Mouse (Mus musculus) ES-Bruce4 (cell line): ENCODE results near the gene Ccn1. TPM values are rescaled to one million over a fixed set of nuclear protein-coding genes. Genes with fewer than 3 reads are reported as not detected.

Experiments
- H3K27ac ChIP-seq: 2 replicates; pipeline ENCODE4 v1.5.1; 2012; ENCODE audit warnings: low read length, inconsistent platforms; ENCODE audit not compliant: insufficient read depth
- H3K27me3 ChIP-seq: 2 replicates; pipeline ENCODE4 v1.6.1; 2012; ENCODE audit warnings: mild to moderate bottlenecking, low read length, inconsistent platforms; ENCODE audit not compliant: control insufficient read depth, poor library complexity, insufficient read depth, severe bottlenecking
- H3K36me3 ChIP-seq: 2 replicates; pipeline ENCODE4 v1.6.1; 2012; ENCODE audit warnings: inconsistent platforms, mild to moderate bottlenecking, low read length, moderate library complexity; ENCODE audit not compliant: control insufficient read depth, poor library complexity, insufficient read depth, severe bottlenecking
- H3K4me1 ChIP-seq: one replicate; pipeline ENCODE4 v1.8.1; 2011; ENCODE audit warnings: low read length; ENCODE audit not compliant: control insufficient read depth, insufficient read depth
- H3K4me3 ChIP-seq: 2 replicates; pipeline ENCODE4 v1.5.1; 2011; ENCODE audit warnings: low read depth, mild to moderate bottlenecking, low read length
- H3K9ac ChIP-seq: 2 replicates; pipeline ENCODE4 v1.6.1; 2012; ENCODE audit warnings: low read depth, mild to moderate bottlenecking, inconsistent platforms; ENCODE audit not compliant: poor library complexity, severe bottlenecking
- H3K9me3 ChIP-seq: replicated peaks from 2 replicates; pipeline ENCODE4 v1.6.1; 2012; ENCODE audit warnings: mild to moderate bottlenecking, low read length, inconsistent platforms; ENCODE audit not compliant: control insufficient read depth, poor library complexity, insufficient read depth, severe bottlenecking
- CTCF ChIP-seq: IDR thresholded peaks from one replicate; pipeline ENCODE4 v1.8.1; 2011; ENCODE audit warnings: low read depth, low read length
- EP300 ChIP-seq: IDR thresholded peaks from 2 replicates; pipeline ENCODE4 v1.6.1; 2011; ENCODE audit warnings: low read depth, low read length; ENCODE audit not compliant: insufficient read depth
- POLR2A ChIP-seq: IDR thresholded peaks from one replicate; pipeline ENCODE4 v1.8.1; 2011; ENCODE audit warnings: low read length; ENCODE audit not compliant: insufficient read depth
- polyA plus RNA-seq: library from polyadenylated mRNA; stranded (reverse); fragments of >200 nt; gene quantifications from 2 replicates; pipeline ENCODE4 v1.2.4, GENCODE M21; 2011; ENCODE audit warnings: low read depth; ENCODE audit not compliant: missing spikeins, insufficient read depth, insufficient read length

Gene Ccn1
- polyA plus RNA-seq, 1 experiment = 204 TPM

- Histone ChIP-seq H3K4me1 (peaks cover 4% of the 10 kb centered on the region), H3K4me3 (no peak overlapping the region), H3K9ac (no peak overlapping the region), H3K36me3 (no peaks in the 10 kb centered on the region), H3K9me3 (no peaks in the 10 kb centered on the region), H3K27ac (no peak overlapping the region), H3K27me3 (no peaks in the 10 kb centered on the region)
- TF ChIP-seq POLR2A (no peak), CTCF (no peak), EP300 (no peak)
Observed at GRCm38 (mm10) chr3:145628643-145629042, 21.1 kb downstream of the Ccn1 start.

- H3K4me3 ChIP-seq = no peak overlapping the region
- H3K27me3 ChIP-seq = no peaks in the 10 kb centered on the region
- no peaks in the 10 kb centered on the region for H3K36me3 ChIP-seq
- TF ChIP-seq CTCF (peak; percentile 62), EP300 (no peak)
- H3K9ac ChIP-seq = no peak overlapping the region
- H3K27ac ChIP-seq = no peak overlapping the region
- H3K9me3 ChIP-seq = no peaks in the 10 kb centered on the region
- H3K4me1 ChIP-seq = no peaks in the 10 kb centered on the region
Observed at GRCm38 (mm10) chr3:145627830-145628229, 22.0 kb downstream of the Ccn1 start.

GRCm38 (mm10) chr3:145626063-145626462 lies 23.7 kb downstream of the Ccn1 start:
- H3K27ac ChIP-seq = no peak overlapping the region
- no peaks in the 10 kb centered on the region for H3K36me3 ChIP-seq
- H3K9me3 ChIP-seq = no peaks in the 10 kb centered on the region
- no peaks in the 10 kb centered on the region for H3K27me3 ChIP-seq
- no peak overlapping the region for H3K9ac ChIP-seq
- TF ChIP-seq POLR2A (no peak), CTCF (no peak), EP300 (no peak)
- H3K4me3 ChIP-seq = no peak overlapping the region
- H3K4me1 ChIP-seq = no peaks in the 10 kb centered on the region

GRCm38 (mm10) chr3:145625546-145625945 lies 24.2 kb downstream of the Ccn1 start:
- no peak overlapping the region for H3K27ac ChIP-seq

GRCm38 (mm10) chr3:145624786-145625185 lies 25.0 kb downstream of the Ccn1 start:
- H3K36me3 ChIP-seq = no peaks in the 10 kb centered on the region
- TF ChIP-seq POLR2A (no peak), CTCF (no peak), EP300 (no peak)
- no peak overlapping the region for H3K9ac ChIP-seq
- no peak overlapping the region for H3K27ac ChIP-seq
- no peaks in the 10 kb centered on the region for H3K27me3 ChIP-seq
- no peaks in the 10 kb centered on the region for H3K4me1 ChIP-seq
- H3K4me3 ChIP-seq = no peak overlapping the region
- H3K9me3 ChIP-seq = no peaks in the 10 kb centered on the region

More at GRCm38 (mm10) chr3:145625546-145625945, 24.2 kb downstream of the Ccn1 start:
- TF ChIP-seq EP300 (no peak), POLR2A (no peak), CTCF (no peak)
- no peaks in the 10 kb centered on the region for H3K4me1 ChIP-seq
- H3K27me3 ChIP-seq = no peaks in the 10 kb centered on the region
- no peak overlapping the region for H3K4me3 ChIP-seq
- no peak overlapping the region for H3K9ac ChIP-seq
- no peaks in the 10 kb centered on the region for H3K9me3 ChIP-seq
- no peaks in the 10 kb centered on the region for H3K36me3 ChIP-seq

- Histone ChIP-seq H3K9me3 (0 out of 2 replicates have a peak, but pooled peaks cover 3% of the 10 kb centered on the region), H3K9ac (no peak overlapping the region), H3K4me3 (no peak overlapping the region), H3K4me1 (no peaks in the 10 kb centered on the region), H3K27ac (no peak overlapping the region), H3K36me3 (no peaks in the 10 kb centered on the region), H3K27me3 (no peaks in the 10 kb centered on the region)
- TF ChIP-seq POLR2A (no peak), EP300 (no peak), CTCF (no peak)
Observed at GRCm38 (mm10) chr3:145623047-145623446, 26.7 kb downstream of the Ccn1 start.
